Mouse (Mus musculus) v-Abl transformed pro-B cells (cell line): ENCODE data around the gene Pxn.

Source experiments
- in situ Hi-C, 2 experiments: fragments of 400-800 bp; cut with MboI; formaldehyde crosslinking; loops; one replicate each; pipeline ENCODE4 v1.15.1; 2025; ENCODE audit not compliant: unreplicated experiment in 2 of 2

The Pxn gene

GRCm38 (mm10) chr5:115522531-115522930 is 16.1 kb downstream of the Pxn start:
- in situ Hi-C loops, result no loop called here

- in situ Hi-C loops, result no loop called here
Observed at GRCm38 (mm10) chr5:115522981-115523499, 16.6 kb downstream of the Pxn start.

- in situ Hi-C loops, result no loop called here
Observed at GRCm38 (mm10) chr5:115523971-115524370, 17.5 kb downstream of the Pxn start.

- in situ Hi-C loops, result no loop called here
Observed at GRCm38 (mm10) chr5:115524471-115524870, 18.0 kb downstream of the Pxn start.

- in situ Hi-C loops, result no loop called here
Observed at GRCm38 (mm10) chr5:115525416-115525815, 18.9 kb downstream of the Pxn start.

- in situ Hi-C loops, result no loop called here
Observed at GRCm38 (mm10) chr5:115525943-115526342, 19.5 kb downstream of the Pxn start.

- in situ Hi-C loops, result no loop called here
Observed at GRCm38 (mm10) chr5:115526456-115527202, 20.2 kb downstream of the Pxn start.

GRCm38 (mm10) chr5:115528128-115528527 is 21.7 kb downstream of the Pxn start:
- in situ Hi-C loops, result no loop called here

- in situ Hi-C loops, result no loop called here
Observed at GRCm38 (mm10) chr5:115529364-115529741, 22.9 kb downstream of the Pxn start.

- in situ Hi-C loops, result no loop called here
Observed at GRCm38 (mm10) chr5:115529742-115530446, 23.4 kb downstream of the Pxn start.

GRCm38 (mm10) chr5:115530447-115530809 is 24.0 kb downstream of the Pxn start:
- in situ Hi-C loops, result no loop called here

GRCm38 (mm10) chr5:115531671-115532270 is 25.3 kb downstream of the Pxn start:
- in situ Hi-C loops, result no loop called here

GRCm38 (mm10) chr5:115534290-115534731 is 27.8 kb downstream of the Pxn start:
- in situ Hi-C loops, result no loop called here

- in situ Hi-C loops, result loop anchor here in 1 of 2 experiments (5.0 kb wide), 1 partner anchor 33 kb away; no protein-coding TSS in a partner anchor
Observed at GRCm38 (mm10) chr5:115534856-115535255, 28.4 kb downstream of the Pxn start.

- in situ Hi-C loops, result loop anchor here in 1 of 2 experiments (5.0 kb wide), 1 partner anchor 33 kb away; no protein-coding TSS in a partner anchor
Observed at GRCm38 (mm10) chr5:115535635-115536034, 29.2 kb downstream of the Pxn start.

GRCm38 (mm10) chr5:115538017-115538692 is 31.7 kb downstream of the Pxn start:
- in situ Hi-C loops, result loop anchor here in 1 of 2 experiments (5.0 kb wide), 1 partner anchor 36 kb away; no protein-coding TSS in a partner anchor

- in situ Hi-C loops, result loop anchor here in 1 of 2 experiments (5.0 kb wide), 1 partner anchor 36 kb away; no protein-coding TSS in a partner anchor
Observed at GRCm38 (mm10) chr5:115538693-115539043, 32.2 kb downstream of the Pxn start.

- in situ Hi-C loops, result loop anchor here in 1 of 2 experiments (5.0 kb wide), 1 partner anchor 41 kb away; no protein-coding TSS in a partner anchor
Observed at GRCm38 (mm10) chr5:115542635-115543384, 36.3 kb downstream of the Pxn start.

GRCm38 (mm10) chr5:115543509-115544253 is 37.2 kb downstream of the Pxn start:
- in situ Hi-C loops, result loop anchor here in 1 of 2 experiments (5.0 kb wide), 1 partner anchor 41 kb away; no protein-coding TSS in a partner anchor
